Mouse (Mus musculus): Measurements from ENCODE around the gene Cggbp1. TPM values are rescaled to one million over a fixed set of nuclear protein-coding genes. Genes with fewer than 3 reads are reported as not detected.

Cggbp1 gene
- polyA plus RNA-seq (2015; fragmentation: Nextera tagmentation; extraction: Ambion mirVana): 65.1 and 67.0 TPM in 2 replicates

DNA sequence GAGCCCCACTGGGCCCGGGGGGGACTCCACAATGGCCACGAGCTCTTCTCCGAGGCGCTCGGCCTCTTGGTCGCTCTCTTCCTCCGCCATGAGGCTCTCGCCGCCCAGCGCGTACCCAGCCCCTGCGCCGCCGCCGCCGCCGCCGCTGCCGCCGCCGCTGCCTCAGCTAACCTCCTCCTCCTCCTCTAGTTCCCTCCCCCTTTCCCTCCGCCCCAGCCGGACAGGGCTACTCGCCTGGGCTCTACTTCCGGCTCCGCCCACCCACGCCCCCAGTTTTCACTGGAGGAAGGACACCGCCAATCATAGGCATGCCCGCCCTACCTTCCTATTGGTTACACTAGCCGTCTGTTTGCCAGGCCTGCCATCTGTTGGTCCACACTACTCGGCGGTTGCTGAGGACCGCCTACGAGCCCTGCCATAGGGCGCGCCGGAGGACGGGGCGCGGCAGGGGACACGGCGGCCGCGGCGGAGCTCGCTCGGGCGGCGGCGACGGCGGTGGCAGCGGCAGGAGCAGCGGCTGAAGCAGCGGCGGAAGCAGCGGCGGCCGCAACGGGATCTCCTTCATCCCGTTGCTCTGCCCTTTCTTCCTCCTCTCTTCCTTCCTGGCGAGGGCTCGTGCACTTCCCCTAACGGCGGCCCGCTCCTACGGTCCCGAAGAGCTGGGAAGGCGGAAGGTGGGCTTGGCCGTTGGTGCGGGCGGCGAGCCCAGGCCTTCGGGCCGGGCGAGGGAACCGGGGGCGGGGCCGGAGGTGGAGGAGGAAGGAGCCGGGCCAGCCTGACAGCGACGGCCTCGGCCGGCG is at the start of gene Cggbp1, which contains the start of gene Zfp654:
TSS of gene Cggbp1 (plus strand) at position 434 of the 800 bp plus-strand sequence.
TSS of gene Zfp654 (minus strand) at position 90 of the 800 bp plus-strand sequence.
- peaks cover 30% of the 10 kb centered on the region for H3K4me1 ChIP-seq (replicated peaks)
- WGBS: under 1% methylated on average over 77 of the region's 85 CpGs
- peak; percentile 100 for ATAC-seq (ENCODE audit: low FRiP score, low read depth)

DNA sequence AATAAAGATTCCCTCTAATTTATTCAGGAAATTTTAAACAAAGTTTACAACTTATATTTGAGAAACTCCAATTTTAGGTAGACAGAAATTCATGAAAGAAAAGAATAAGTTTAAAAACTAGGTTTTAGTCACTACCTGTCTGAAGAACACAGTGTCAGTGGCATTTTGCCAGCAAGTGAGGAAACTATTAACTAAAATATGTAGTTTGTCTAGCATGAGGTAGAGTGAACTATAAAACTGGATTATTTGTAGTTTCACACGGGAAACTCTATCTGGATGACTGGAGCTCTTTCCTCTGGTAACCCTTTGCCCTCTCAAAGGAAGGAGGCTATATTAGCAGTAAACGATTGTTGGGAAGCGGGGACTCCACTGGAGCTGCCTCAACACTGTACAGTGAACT is 48.8 kb upstream of the Cggbp1 start:
- WGBS: 87% methylated on average over 3 of the region's 3 CpGs
- no peak for ATAC-seq (ENCODE audit: low FRiP score, low read depth)

More for the DNA sequence above, at the start of gene Cggbp1, which contains the start of gene Zfp654:
- Histone ChIP-seq H3K9ac (peak within 1 kb of the TSS; percentile 92), H3K4me3 (peak within 1 kb of the TSS; percentile 68), H3K27ac (replicated peaks) (peak within 1 kb of the TSS; percentile 96), H3K9me3 (no peaks in the 10 kb centered on the region), H3K36me3 (peaks cover 16% of the 10 kb centered on the region), H3K27me3 (no peaks in the 10 kb centered on the region), H3K4me2 (peak within 1 kb of the TSS; percentile 88)

DNA sequence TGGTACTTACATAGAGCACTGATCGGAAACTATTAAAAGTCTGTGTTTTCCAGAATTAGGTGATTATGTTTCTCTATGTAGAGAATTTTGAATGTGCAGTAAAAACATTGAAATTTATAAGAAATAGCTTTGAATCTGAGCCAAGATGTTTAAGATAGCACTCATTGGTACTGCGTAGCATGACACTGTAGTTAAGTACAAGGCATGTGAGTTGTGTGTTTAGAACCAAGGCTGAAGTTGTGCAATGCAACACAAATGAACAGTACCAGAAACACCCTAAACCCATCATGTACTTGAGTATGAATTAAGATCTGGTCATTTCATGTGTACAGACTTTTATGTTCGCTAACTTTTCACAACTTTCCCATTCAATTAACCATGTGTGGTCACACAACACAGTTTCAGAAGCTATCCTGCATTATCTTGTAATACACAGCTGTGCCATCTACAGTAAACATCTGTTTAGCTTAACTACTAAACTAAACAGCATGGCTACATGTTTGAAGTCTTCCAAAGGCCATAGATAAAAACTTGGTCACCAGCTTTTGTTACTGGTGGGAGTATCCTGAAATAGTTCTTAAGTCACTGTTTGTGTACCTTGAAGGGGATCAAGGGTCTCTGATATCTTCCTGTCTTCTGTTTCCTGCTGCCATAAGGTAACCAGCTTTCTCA is 34.6 kb upstream of the Cggbp1 start:
- Histone ChIP-seq H3K9me3 (no peaks in the 10 kb centered on the region), H3K27ac (replicated peaks) (no peak overlapping the region), H3K4me3 (no peak overlapping the region), H3K4me1 (replicated peaks) (no peaks in the 10 kb centered on the region), H3K27me3 (no peaks in the 10 kb centered on the region), H3K9ac (no peak overlapping the region), H3K4me2 (no peak overlapping the region), H3K36me3 (peaks cover 10% of the 10 kb centered on the region)
- 95% methylated on average over 3 of the region's 3 CpGs for WGBS
- ATAC-seq (ENCODE audit: low FRiP score, low read depth): no peak

More for the DNA sequence above, 48.8 kb upstream of the Cggbp1 start:
- H3K9me3 ChIP-seq: no peaks in the 10 kb centered on the region
- H3K36me3 ChIP-seq: no peaks in the 10 kb centered on the region
- no peak overlapping the region for H3K9ac ChIP-seq
- H3K27me3 ChIP-seq: no peaks in the 10 kb centered on the region
- H3K27ac ChIP-seq (replicated peaks): no peak overlapping the region
- no peaks in the 10 kb centered on the region for H3K4me1 ChIP-seq (replicated peaks)
- H3K4me2 ChIP-seq: no peak overlapping the region
- no peak overlapping the region for H3K4me3 ChIP-seq

DNA sequence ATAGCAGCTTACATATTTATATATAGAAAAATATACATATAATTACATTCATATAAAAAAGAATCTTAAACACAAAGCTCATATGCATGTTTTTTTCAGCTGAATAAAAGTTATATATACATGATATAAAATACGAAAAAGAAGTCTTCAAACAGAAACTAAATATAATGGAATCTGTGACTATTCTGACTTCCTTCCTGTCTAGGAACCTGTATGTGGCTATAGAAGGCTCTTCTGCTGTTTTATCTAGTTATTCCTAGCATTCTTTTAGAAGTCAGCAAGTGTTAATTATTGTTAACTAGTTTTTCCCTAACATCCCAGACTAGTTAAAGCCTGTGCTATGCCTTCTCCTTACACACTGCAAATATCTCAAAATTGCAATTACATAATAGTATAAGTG is 27.9 kb upstream of the Cggbp1 start:
- Histone ChIP-seq H3K27ac (replicated peaks) (no peak overlapping the region), H3K4me3 (no peak overlapping the region), H3K4me1 (replicated peaks) (no peaks in the 10 kb centered on the region), H3K9me3 (no peaks in the 10 kb centered on the region), H3K36me3 (no peaks in the 10 kb centered on the region), H3K4me2 (no peak overlapping the region), H3K9ac (no peak overlapping the region), H3K27me3 (no peaks in the 10 kb centered on the region)
- WGBS: 93% methylated on average over 1 of the region's 1 CpGs
- no peak for ATAC-seq (ENCODE audit: low FRiP score, low read depth)

- no peaks in the 10 kb centered on the region for H3K27me3 ChIP-seq
- H3K36me3 ChIP-seq: no peaks in the 10 kb centered on the region
- no peak overlapping the region for H3K27ac ChIP-seq (replicated peaks)
- no peaks in the 10 kb centered on the region for H3K9me3 ChIP-seq
- WGBS: 94% methylated on average over 1 of the region's 1 CpGs
- no peak for ATAC-seq (ENCODE audit: low FRiP score, low read depth)
- no peak overlapping the region for H3K9ac ChIP-seq
- no peaks in the 10 kb centered on the region for H3K4me1 ChIP-seq (replicated peaks)
- H3K4me2 ChIP-seq: no peak overlapping the region
- no peak overlapping the region for H3K4me3 ChIP-seq
Measured at GRCm38 (mm10) chr16:64824474-64824873, 27.3 kb upstream of the Cggbp1 start.

GRCm38 (mm10) chr16:64830291-64830690 is 21.5 kb upstream of the Cggbp1 start:
- no peak overlapping the region for H3K27ac ChIP-seq (replicated peaks)
- no peaks in the 10 kb centered on the region for H3K36me3 ChIP-seq
- no peak for ATAC-seq (ENCODE audit: low FRiP score, low read depth)
- no peak overlapping the region for H3K9ac ChIP-seq
- H3K4me2 ChIP-seq: no peak overlapping the region
- 95% methylated on average over 15 of the region's 15 CpGs for WGBS
- H3K4me1 ChIP-seq (replicated peaks): no peaks in the 10 kb centered on the region
- no peaks in the 10 kb centered on the region for H3K27me3 ChIP-seq
- no peak overlapping the region for H3K4me3 ChIP-seq
- no peaks in the 10 kb centered on the region for H3K9me3 ChIP-seq

DNA sequence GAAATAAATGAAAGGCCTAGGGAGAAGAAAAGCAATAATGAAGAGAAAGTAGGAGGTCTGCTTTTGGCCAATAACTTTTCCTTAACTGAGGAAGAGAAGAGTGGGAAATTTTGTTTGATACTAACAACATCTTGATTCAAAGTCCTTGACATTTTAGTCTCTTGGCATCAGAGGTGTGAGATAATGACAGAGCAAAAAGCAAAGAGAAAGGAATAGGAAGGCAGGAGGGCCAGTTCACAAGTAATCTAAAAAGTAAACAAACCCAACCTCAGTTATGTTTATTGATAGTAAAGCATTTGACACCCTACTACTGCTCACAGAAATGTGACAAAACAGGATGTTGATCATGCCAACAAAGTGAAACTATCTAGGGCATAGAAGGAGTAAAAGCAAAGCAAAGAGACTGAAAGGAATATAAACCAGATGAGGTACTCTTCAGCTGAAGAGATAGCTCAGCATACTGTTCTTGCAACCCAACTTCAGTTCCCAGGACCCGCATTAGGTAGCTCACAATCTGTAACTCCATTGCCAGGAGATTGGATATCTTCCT is 15.7 kb upstream of the Cggbp1 start:
- Histone ChIP-seq H3K4me3 (no peak overlapping the region), H3K27me3 (no peaks in the 10 kb centered on the region), H3K36me3 (no peaks in the 10 kb centered on the region), H3K4me1 (replicated peaks) (no peaks in the 10 kb centered on the region), H3K27ac (replicated peaks) (no peak overlapping the region), H3K4me2 (no peak overlapping the region), H3K9me3 (no peaks in the 10 kb centered on the region), H3K9ac (no peak overlapping the region)
- ATAC-seq (ENCODE audit: low FRiP score, low read depth): no peak
- WGBS: 91% methylated on average over 1 of the region's 1 CpGs

- H3K27ac ChIP-seq (replicated peaks): no peak overlapping the region
- no peaks in the 10 kb centered on the region for H3K4me1 ChIP-seq (replicated peaks)
- H3K4me2 ChIP-seq: no peak overlapping the region
- 94% methylated on average over 2 of the region's 2 CpGs for WGBS
- no peak overlapping the region for H3K4me3 ChIP-seq
- no peaks in the 10 kb centered on the region for H3K9me3 ChIP-seq
- no peak overlapping the region for H3K9ac ChIP-seq
- H3K27me3 ChIP-seq: no peaks in the 10 kb centered on the region
- H3K36me3 ChIP-seq: no peaks in the 10 kb centered on the region
- no peak for ATAC-seq (ENCODE audit: low FRiP score, low read depth)
Measured at GRCm38 (mm10) chr16:64836709-64837108, 15.1 kb upstream of the Cggbp1 start.

GRCm38 (mm10) chr16:64841481-64842373 is 10.1 kb upstream of the Cggbp1 start:
- no peaks in the 10 kb centered on the region for H3K9me3 ChIP-seq
- no peaks in the 10 kb centered on the region for H3K27me3 ChIP-seq
- no peak overlapping the region for H3K9ac ChIP-seq
- 91% methylated on average over 5 of the region's 5 CpGs for WGBS
- H3K4me3 ChIP-seq: no peak overlapping the region
- H3K4me1 ChIP-seq (replicated peaks): no peaks in the 10 kb centered on the region
- H3K4me2 ChIP-seq: no peak overlapping the region
- H3K36me3 ChIP-seq: no peaks in the 10 kb centered on the region
- no peak overlapping the region for H3K27ac ChIP-seq (replicated peaks)
- no peak for ATAC-seq (ENCODE audit: low FRiP score, low read depth)

GRCm38 (mm10) chr16:64842374-64842729 is 9.4 kb upstream of the Cggbp1 start:
- 96% methylated on average over 3 of the region's 3 CpGs for WGBS

GRCm38 (mm10) chr16:64845947-64846346 is 5.8 kb upstream of the Cggbp1 start:
- 87% methylated on average over 8 of the region's 8 CpGs for WGBS
- no peak overlapping the region for H3K27ac ChIP-seq (replicated peaks)
- no peaks in the 10 kb centered on the region for H3K9me3 ChIP-seq
- H3K36me3 ChIP-seq: no peaks in the 10 kb centered on the region
- no peak overlapping the region for H3K9ac ChIP-seq
- ATAC-seq (ENCODE audit: low FRiP score, low read depth): no peak
- H3K4me1 ChIP-seq (replicated peaks): peaks cover 11% of the 10 kb centered on the region
- H3K4me3 ChIP-seq: no peak overlapping the region
- H3K27me3 ChIP-seq: no peaks in the 10 kb centered on the region
- no peak overlapping the region for H3K4me2 ChIP-seq

More at GRCm38 (mm10) chr16:64842374-64842729, 9.4 kb upstream of the Cggbp1 start:
- Histone ChIP-seq H3K4me1 (replicated peaks) (no peaks in the 10 kb centered on the region), H3K9ac (no peak overlapping the region), H3K27me3 (no peaks in the 10 kb centered on the region), H3K27ac (replicated peaks) (no peak overlapping the region), H3K9me3 (no peaks in the 10 kb centered on the region), H3K36me3 (no peaks in the 10 kb centered on the region), H3K4me3 (no peak overlapping the region), H3K4me2 (no peak overlapping the region)
- no peak for ATAC-seq (ENCODE audit: low FRiP score, low read depth)
